Mouse (Mus musculus): ENCODE results near the gene Ankrd17. TPM values are rescaled to one million over a fixed set of nuclear protein-coding genes. Genes with fewer than 3 reads are reported as not detected.

Ankrd17 gene
- 11.7 and 23.3 TPM in 2 replicates for polyA plus RNA-seq (2012; rRNA removed)

DNA sequence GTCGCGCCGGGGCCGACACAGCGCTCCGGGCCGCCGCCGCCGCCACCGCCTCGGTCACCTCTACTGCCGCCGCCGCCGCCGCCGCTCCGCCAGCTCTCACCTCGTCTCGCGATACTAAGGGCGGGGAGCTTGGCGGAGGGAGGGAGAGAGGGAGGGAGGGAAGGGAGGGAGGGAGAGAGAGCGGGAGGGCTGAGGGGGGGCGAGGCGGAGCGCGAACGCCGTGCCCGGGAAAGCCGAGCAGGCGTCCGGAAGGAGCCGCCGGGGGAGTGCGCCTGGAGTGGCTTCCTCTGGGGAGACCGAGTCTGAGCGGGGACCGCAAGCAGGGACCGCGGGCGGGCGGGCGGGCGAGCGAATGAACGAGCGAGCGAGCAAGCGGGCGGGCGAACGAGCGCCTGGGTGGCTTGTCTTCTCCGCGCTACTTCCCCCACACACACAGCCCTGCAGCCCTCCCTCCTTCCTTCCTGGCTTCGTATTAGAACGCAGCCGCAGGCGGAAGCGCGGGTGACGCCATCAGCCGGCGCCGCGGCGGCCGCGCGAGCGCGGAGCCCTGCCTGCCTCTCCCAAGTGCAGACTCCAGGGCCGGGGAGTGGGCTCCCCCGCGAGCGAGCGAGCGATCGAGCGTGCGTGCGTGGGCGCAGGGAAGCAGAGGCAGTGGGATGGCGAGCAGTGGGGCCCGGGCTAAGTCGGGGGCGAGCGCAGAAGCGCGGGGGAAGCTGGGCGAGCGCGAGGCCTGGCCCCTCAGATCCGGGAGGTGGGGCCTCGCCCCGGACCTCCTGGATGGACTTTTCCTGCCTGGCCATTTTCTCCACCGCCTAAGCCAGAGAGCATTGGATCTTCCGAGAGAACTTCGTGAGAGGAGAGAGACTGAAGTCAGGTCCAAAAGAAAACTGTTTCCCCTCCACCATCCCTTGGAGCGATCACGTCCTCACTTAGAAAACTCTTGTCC lies at the start of gene Ankrd17:
TSS of gene Ankrd17 (minus strand) at position 457 of the 946 bp plus-strand sequence.
- under 1% methylated on average over 72 of the region's 104 CpGs for WGBS
- DNase-seq (ENCODE audit: low read depth, low spot score) = peak; percentile 64

DNA sequence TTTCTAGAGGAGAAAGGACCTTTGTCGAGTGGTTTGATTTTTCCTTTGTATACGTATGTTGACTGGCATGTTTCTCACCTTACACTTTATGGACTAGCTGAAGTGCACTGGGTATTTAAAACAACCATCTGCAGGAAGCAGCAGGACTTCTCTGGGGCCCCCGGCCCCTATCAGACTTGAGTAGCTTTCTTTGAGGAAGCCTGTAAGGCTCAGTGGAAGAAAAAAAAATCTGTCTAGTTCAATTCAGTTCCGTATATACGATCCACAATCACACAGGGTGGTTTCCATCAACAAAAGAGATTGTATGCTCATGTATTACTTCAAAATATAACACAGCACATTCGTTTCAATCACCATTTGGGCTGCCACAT lies 48.5 kb upstream of the Ankrd17 start:
- 15% methylated on average over 6 of the region's 6 CpGs for WGBS
- DNase-seq (ENCODE audit: low read depth, low spot score) = no peak

DNA sequence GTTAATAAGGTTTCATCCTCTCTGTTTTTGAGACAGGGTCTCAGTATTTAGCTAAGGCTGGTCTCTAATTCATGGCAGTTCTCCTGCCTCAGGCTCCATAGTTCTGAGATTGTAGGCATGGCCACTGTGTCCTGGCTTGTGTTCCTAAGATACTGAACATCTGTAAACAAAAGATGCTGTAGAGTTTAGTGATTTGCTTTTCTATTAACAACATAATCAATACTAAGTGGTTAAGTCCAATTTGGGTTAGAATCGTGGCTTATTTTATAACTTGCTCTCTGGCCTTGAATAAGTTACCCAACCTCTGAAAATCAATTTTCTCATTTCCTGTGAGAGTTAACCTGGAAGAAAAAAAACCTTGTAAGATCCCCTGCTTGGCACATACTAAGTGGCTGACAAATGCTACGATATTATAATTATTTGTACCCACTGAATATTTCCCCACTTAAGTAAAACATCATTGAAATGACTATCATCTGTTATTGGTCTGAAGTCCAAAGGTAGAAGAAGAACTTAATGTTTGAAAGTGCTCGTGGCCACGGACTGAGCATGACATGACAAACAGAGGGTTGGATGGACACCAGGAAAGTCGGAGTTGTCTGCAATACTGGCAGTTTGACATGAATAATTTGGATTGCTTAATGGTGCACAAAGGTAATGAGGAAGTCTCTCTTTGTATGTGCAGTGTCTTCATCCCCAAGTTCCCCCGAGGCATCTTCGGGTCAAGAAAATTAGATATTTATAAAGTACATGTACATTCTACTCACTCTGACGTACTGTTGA lies 48.0 kb upstream of the Ankrd17 start:
- WGBS = 31% methylated on average over 8 of the region's 8 CpGs
- DNase-seq (ENCODE audit: low read depth, low spot score) = no peak

DNA sequence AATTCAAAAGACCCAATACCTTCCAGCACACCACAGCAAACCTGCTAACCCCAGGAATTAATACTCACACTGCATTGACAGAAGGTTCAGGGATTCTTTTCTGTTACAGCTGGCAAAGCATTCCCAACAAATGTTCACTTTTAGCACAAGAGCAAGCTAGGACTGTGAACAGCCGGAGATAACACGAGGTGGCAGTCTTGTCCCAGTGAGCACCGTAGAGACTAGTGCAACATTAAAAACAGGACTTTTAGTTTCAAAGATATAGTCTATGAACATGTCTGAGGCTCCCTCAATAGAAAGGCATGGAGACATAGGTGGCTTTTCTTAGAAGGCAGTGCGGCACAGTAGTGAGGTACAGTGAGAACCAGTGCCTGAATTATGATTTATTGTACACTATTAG lies 38.8 kb upstream of the Ankrd17 start:
- no peak for DNase-seq (ENCODE audit: low read depth, low spot score)
- WGBS = 60% methylated on average over 4 of the region's 4 CpGs

DNA sequence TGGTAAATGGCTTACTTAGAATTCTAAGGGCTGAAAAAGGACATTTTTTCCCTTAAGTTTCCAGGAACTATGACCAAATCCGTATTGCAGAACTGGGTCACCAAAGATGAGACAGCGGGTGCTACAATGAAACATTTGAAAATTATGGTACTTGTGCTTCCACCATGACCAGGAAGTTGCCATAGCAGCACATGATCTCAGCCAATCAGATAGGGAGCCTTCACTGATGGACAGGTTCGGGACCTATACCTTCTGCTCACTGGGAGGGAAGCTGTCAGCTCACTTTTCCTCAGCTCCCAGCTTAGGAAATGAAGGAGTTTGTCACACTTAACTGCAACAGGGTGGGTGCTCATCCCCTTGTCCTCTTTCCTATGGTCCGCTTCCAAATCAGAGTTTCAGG lies 30.4 kb upstream of the Ankrd17 start:
- DNase-seq (ENCODE audit: low read depth, low spot score) = no peak
- 86% methylated on average over 4 of the region's 4 CpGs for WGBS

DNA sequence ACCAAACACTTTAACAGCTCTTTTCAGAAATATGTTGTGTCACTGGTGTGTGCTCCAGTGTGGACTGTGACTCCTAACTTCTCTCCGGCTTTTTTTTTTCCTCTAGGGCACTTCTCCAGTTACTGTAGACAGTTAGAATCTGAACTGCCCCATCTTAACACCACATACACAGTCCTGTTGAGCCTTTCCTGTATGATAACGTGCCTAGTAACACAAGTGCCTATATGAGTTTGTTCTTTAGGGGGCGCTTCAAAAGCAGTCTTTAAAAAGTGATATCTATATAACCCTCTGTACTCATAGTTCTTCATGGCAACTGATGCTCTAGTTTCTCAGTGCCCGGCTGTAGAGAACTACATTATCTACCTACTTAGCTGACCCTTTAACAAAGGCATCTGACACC lies 27.9 kb upstream of the Ankrd17 start:
- no peak for DNase-seq (ENCODE audit: low read depth, low spot score)
- 68% methylated on average over 4 of the region's 4 CpGs for WGBS

DNA sequence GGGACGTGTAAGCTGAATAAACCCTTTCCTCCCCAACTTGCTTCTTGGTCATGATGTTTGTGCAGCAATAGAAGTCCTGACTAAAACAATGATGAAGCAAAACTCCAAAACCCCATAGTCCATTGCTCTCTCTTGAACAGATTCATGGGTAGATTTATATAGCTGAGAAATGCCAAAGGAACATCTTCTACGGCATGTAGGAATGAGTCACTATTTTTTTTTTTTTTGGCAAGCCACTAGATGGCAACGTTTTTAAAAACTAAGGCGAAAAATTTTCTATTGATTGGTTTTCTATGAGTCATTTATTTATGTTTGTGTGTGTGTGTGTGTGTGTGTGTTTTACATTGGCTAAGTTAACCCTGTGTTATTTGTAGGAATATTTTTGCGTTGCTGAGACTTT lies 27.4 kb upstream of the Ankrd17 start:
- 36% methylated on average over 5 of the region's 5 CpGs for WGBS
- no peak for DNase-seq (ENCODE audit: low read depth, low spot score)

DNA sequence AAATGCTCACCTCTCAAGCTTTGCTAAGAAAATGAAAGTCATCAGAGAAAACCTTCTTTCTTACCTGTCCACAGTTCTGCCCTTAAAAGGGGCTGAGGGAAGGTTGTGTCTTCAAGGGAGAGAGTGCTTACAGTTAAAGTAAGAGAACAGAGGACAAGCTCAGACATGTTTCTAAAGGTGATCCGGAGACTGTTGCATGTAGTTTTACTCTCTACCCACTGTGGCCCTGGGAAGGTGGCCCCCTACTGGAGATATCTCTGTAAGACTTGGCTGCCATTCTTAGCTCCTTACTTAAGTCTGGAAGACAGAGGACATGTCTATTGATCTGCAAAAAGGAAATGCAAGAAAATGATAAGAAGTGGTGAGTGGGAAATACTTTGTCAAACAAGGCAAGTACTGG lies 16.7 kb upstream of the Ankrd17 start:
- DNase-seq (ENCODE audit: low read depth, low spot score) = no peak
- 30% methylated on average over 1 of the region's 1 CpGs for WGBS

DNA sequence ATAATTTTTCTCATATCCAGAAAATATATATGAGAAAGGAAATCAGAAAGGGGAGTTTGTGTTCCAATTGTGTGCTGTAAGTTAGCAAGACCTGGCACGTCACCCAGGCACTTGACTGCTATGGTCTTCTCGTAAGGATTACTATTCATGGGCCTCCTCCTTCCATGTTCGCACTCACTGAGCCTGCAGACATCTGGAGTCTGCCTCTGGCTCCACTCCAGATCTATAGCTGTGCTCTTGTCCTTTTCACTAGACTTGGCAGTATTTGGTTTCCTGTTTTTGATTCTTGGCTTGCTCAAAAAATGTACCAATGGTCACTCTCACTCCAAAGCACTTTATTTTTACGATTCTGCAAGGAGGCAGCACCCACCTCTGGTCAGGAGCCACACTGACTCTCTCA lies 15.1 kb upstream of the Ankrd17 start:
- no peak for DNase-seq (ENCODE audit: low read depth, low spot score)
- 59% methylated on average over 4 of the region's 4 CpGs for WGBS

DNA sequence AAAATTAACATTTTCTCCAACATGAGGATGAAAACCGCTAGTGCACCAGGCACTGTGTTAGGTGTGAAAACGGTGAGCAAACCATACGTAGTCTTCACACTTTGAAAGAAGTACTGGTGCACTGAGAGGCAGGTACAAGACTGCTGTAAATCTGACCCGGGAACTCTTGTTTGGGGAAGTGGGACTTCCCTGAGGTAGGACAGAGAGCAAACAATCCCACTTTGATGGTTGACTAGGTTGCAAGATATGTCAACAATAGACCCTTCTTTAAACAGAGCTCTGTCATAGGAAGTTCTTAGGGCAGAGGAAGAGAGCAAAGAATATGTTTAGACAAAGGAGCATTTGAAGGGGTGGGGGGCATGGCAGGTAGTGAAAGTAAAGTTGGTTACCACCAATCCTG lies 7.3 kb upstream of the Ankrd17 start:
- DNase-seq (ENCODE audit: low read depth, low spot score) = no peak
- 67% methylated on average over 4 of the region's 4 CpGs for WGBS

DNA sequence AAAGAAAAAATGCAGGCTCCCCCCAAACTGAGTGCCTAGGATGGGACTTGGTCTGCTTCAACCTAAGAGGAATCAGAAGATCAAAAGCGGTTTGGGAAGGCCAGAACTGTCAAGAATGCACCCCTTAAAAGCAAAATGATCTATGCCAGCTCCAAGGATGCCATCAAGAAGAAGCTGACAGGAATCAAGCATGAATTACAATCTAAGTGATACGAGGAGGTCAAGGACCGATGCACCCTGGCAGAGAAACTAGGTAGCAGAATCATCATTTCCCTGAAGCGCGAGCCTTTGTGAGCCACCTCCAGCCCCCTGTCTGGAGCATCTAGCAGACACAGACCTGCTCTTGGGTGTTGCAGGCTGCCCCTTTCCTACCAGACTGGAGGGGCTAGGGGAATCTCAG lies 4.0 kb upstream of the Ankrd17 start:
- 85% methylated on average over 5 of the region's 5 CpGs for WGBS

DNA sequence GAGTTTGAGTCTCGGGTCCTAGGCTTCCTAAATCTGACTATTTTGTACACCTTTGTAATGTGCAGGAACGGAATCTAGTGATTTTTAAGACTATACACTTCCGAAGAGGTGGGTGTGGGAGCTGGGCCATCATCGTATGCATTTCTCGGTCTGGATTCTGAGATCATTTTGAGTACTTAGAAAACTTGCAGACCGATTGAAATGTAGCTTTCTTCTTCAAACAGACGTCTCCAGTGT lies 608 bp upstream of the Ankrd17 start, which contains the start of gene Gm9958:
TSS of gene Gm9958 (plus strand) at position 138 of the 237 bp plus-strand sequence.
- DNase-seq (ENCODE audit: low read depth, low spot score) = no peak
- WGBS = under 1% methylated on average over 7 of the region's 7 CpGs

More for the DNA sequence above, 4.0 kb upstream of the Ankrd17 start:
- no peak for DNase-seq (ENCODE audit: low read depth, low spot score)

DNA sequence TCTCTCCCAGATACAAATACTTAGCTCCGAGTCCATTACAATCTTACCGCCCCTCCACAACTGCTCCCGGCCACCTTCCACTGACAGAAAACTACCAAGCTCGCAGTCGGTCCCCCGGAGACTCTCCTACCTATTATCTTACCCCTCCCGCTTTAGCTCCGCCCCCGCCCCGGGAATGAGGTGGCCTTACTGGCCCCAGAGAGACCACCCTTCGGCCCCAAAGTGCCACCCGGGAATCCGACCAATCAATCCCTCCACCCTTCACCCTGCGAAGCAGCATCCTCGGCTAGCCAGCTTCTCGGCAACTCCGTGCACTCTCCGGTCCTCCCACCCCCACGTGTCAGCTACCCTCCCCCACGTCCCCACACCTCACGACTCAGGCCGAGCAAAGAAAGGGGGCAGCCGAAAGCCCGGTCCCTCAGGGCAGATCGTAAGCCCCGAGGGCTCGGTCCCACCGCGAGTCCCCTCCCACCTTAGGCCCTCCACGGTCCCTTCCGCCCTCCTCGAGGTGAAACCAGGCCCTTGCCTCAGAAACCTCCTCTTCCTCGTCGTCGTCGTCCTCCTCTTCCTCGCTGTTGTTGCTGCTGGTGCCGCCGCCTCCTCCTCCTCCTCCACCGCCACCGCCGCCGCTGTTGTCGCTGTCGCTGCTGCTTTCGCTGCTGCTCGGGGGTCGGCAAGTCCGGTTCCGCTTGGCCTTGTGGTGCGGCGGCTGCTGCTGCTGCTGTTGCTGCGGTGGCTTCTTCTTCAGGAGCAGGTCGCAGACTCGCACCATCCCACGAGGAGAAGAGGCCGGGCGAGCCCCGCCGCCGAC lies 1.0 kb downstream of the Ankrd17 start:
- WGBS = under 1% methylated on average over 56 of the region's 61 CpGs
- DNase-seq (ENCODE audit: low read depth, low spot score) = no peak

DNA sequence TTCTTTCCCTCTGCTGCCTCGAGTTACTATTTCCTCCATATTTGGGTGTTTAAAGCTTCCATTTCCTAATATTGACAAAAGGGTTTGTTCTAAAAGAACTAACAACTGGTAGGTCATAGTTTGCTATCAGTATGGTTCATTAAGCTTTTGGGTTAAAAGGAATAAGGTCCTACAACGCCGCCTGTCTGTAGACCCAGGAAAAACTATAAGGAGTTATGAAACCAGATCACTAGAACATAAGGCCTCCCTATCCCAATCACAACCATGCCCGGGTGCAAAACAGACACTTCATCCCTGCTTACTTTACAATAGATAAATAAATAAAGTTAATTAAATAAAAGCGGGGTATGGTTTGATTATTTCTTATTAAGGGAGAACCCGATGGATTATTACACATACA lies 1.9 kb downstream of the Ankrd17 start:
- peak; percentile 67 for DNase-seq (ENCODE audit: low read depth, low spot score)
- WGBS = 2% methylated on average over 6 of the region's 6 CpGs

DNA sequence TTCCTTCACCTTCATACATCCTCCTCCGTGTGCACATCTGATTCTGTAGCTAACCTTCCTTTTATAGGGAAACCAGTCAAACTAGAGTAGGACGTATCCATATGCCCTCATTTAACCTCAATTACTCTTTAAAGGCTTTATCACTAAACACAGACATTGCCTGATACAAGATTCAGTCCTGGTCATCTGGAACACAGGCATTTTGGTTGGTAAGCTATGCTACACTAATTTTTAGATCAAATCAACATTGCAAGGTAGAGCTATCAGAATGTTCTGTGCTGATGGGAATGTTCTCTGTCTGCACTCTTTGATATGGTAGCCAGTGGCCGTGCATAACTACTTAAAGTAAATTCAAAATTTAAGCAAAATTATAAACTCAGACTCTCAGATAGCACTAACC lies 10.6 kb downstream of the Ankrd17 start:
- DNase-seq (ENCODE audit: low read depth, low spot score) = no peak
- 62% methylated on average over 3 of the region's 3 CpGs for WGBS

DNA sequence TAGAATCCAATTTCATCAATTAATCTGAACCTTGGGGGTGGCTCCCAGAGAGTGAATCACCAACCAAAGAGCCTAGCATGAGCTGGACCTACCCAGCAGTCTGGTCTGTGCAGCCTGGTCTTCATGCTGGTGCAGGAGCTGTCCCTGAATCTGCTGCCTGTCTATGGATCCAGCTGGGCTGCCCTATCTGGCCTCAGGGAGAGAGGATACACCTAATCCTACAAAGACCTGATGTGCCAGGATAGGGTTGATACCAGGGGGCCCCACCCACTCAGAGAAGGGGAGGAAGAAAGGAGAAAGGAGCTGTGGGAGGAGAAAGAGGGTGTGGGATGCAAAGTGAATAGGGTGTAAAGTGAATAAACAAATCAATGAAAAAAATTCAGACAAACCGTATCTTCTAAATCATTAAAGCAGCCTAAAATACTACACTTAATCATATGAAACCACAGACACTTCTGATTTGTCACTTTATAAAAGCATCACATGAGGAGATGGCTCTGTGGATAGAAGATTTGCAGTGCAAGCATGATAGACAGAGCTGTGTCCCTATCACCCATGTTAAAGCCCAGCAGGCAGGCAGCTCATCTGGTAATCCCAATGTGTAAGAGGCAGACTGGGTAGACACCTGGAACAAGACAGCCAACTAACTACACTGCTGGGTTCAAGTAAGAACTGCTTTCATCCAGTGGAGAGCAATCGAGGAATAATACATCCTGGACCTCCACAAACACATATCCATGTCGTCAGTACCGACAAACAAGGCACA lies 12.6 kb downstream of the Ankrd17 start:
- WGBS = 76% methylated on average over 4 of the region's 4 CpGs
- no peak for DNase-seq (ENCODE audit: low read depth, low spot score)

DNA sequence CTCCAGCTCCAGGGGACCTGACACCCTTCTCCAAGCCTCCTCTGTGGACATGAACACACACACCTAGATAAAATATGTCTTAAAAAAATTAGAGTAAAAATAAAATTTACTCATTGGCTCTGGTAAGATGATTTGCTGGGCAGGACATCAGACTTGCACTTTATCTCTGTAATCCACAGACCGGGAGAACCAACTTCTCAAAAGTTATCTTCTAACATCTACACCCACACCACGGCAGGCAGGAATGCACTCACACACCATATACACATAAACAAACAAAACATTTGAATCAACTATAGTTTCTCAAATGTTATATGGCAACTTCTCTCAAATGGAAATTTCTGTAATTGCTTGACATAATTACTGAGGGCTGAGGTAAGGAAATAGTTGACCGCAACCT lies 19.5 kb downstream of the Ankrd17 start:
- WGBS = 89% methylated on average over 3 of the region's 3 CpGs
- DNase-seq (ENCODE audit: low read depth, low spot score) = no peak

DNA sequence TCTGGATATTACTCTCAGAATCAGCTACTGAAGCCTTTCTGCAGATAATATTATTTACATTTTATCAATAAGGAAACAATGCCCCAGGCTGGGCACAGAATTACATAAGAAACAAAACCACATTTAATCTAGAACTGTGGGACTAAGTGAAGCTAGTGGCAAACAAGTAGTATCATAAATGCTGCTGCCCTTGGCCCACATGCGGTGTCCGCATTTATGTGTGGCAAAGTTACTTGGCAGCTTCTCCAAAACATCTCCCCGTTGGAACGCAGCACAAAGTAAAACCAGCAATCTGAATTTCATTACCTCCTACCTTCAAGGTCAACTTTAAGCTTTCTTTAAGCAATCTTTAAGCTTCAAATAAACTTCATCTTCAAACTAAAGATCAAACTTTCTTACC lies 25.5 kb downstream of the Ankrd17 start:
- 15% methylated on average over 4 of the region's 4 CpGs for WGBS
- DNase-seq (ENCODE audit: low read depth, low spot score) = no peak

DNA sequence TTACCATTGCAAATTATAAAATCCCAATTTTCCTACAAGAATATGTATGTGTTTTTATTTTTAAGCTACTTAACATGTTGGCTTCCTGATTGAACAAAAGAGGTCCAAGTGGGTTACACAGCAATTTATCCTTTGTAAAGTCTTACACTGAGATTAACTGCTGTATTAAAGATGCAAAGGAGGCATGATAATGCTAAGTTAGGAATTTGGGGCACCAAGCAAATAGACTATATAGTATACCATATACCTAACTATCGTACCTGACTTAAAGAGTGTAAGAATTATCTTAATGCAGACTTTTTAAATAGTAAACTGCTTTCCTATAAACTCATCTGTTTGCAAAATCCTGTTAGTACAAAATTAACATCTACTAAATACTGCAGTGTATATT lies 26.4 kb downstream of the Ankrd17 start:
- no peak for DNase-seq (ENCODE audit: low read depth, low spot score)
- 89% methylated on average over 1 of the region's 1 CpGs for WGBS
